Mouse (Mus musculus) liver, embryonic 15.5 days (tissue): ENCODE data around the gene Thnsl1. TPM values are rescaled to one million over a fixed set of nuclear protein-coding genes. Genes with fewer than 3 reads are reported as not detected.

Experiments used
- ATAC-seq: fragments of 200-750 bp; cut with Nextera tagmentation; 2 replicates; pipeline ENCODE4 v1.8.0; 2017; ENCODE audit warnings: moderate number of reproducible peaks, mild to moderate bottlenecking, moderate library complexity; ENCODE audit not compliant: insufficient read depth
- H3K27ac ChIP-seq: fragments of 300-500 bp; sonication (generic); replicated peaks from 2 replicates; pipeline ENCODE4 v1.5.1; 2015; ENCODE audit warnings: mild to moderate bottlenecking, inconsistent platforms
- H3K27me3 ChIP-seq: fragments of 300-500 bp; sonication (generic); 2 replicates; pipeline ENCODE4 v1.6.1; 2015; ENCODE audit warnings: mild to moderate bottlenecking, inconsistent platforms
- H3K36me3 ChIP-seq: fragments of 300-500 bp; sonication (generic); replicated peaks from 2 replicates; pipeline ENCODE4 v1.6.1; 2015; ENCODE audit warnings: moderate library complexity, mild to moderate bottlenecking, inconsistent platforms
- H3K4me1 ChIP-seq: fragments of 300-500 bp; sonication (generic); replicated peaks from 2 replicates; pipeline ENCODE4 v1.6.1; 2015; ENCODE audit warnings: inconsistent platforms
- H3K4me2 ChIP-seq: fragments of 300-500 bp; sonication (generic); 2 replicates; pipeline ENCODE4 v1.6.1; 2015; ENCODE audit warnings: moderate library complexity, mild to moderate bottlenecking, inconsistent platforms
- H3K4me3 ChIP-seq: fragments of 300-500 bp; sonication (generic); replicated peaks from 2 replicates; pipeline ENCODE4 v1.5.1; 2015; ENCODE audit warnings: mild to moderate bottlenecking, inconsistent platforms
- H3K9ac ChIP-seq: fragments of 300-500 bp; sonication (generic); 2 replicates; pipeline ENCODE4 v1.6.1; 2015; ENCODE audit warnings: moderate library complexity, mild to moderate bottlenecking, inconsistent platforms
- H3K9me3 ChIP-seq: fragments of 300-500 bp; sonication (generic); replicated peaks from 2 replicates; pipeline ENCODE4 v1.6.1; 2016; ENCODE audit warnings: inconsistent platforms
- WGBS: fragments of 180-500 bp; shearing (Covaris S2); methylation state at CpG from one replicate; pipeline ENCODE4 v1.1.7; 2015; ENCODE audit warnings: mixed read lengths; ENCODE audit not compliant: insufficient replicate concordance; 5-methylcytosine and 5-hydroxymethylcytosine counted together
- polyA plus RNA-seq: library from polyadenylated mRNA; unstranded; fragments of >200 nt; fragmentation: Nextera tagmentation; extraction: Ambion mirVana; gene quantifications from 2 replicates; pipeline ENCODE4 v1.2.1, GENCODE M21; 2015

The Thnsl1 gene
- polyA plus RNA-seq, 1 experiment from 2014 or later = 2.1 TPM

DNA sequence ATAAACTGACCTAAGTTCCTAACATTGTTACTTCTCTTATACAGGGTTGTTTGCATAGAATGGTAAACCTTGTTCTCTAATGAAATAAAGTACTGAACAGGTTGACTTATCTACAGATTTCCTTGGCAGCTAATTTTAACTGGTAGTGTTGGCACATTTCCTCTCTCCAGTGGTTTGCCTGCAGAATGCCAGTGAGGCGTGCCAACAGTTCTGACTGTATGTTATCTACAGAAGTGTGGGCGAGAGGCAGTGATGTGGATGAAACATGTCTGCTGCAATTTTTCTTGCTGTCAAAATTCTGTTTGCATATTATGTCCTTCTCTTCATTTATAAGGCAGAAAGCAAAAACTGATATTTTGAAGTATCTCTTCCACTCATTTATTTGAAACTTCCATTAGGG lies 2.8 kb upstream of the Thnsl1 start:
- H3K4me1 ChIP-seq = peaks cover 14% of the 10 kb centered on the region
- WGBS = 41% methylated on average over 2 of the region's 2 CpGs
- no peak for ATAC-seq
- no peak overlapping the region for H3K4me3 ChIP-seq
- H3K27ac ChIP-seq = no peak overlapping the region
- H3K4me2 ChIP-seq = no peak overlapping the region
- H3K9me3 ChIP-seq = no peaks in the 10 kb centered on the region
- H3K27me3 ChIP-seq = no peaks in the 10 kb centered on the region
- H3K9ac ChIP-seq = no peak overlapping the region
- no peaks in the 10 kb centered on the region for H3K36me3 ChIP-seq

GRCm38 (mm10) chr2:21205831-21206159 lies 271 bp downstream of the Thnsl1 start:
- H3K4me3 ChIP-seq = peak overlapping the region; percentile 70
- WGBS = 1% methylated on average over 19 of the region's 19 CpGs
- ATAC-seq = peak; percentile 88
- no peaks in the 10 kb centered on the region for H3K27me3 ChIP-seq
- peaks cover 14% of the 10 kb centered on the region for H3K4me1 ChIP-seq
- peak overlapping the region; percentile 89 for H3K4me2 ChIP-seq
- no peaks in the 10 kb centered on the region for H3K9me3 ChIP-seq
- 0 out of 2 replicates have a peak overlapping the region, but pooled peaks have one; percentile 45 for H3K27ac ChIP-seq
- peak overlapping the region; percentile 61 for H3K9ac ChIP-seq
- H3K36me3 ChIP-seq = no peaks in the 10 kb centered on the region

- WGBS = 33% methylated on average over 6 of the region's 6 CpGs
- peak overlapping the region; percentile 70 for H3K4me3 ChIP-seq
- no peaks in the 10 kb centered on the region for H3K36me3 ChIP-seq
- peaks cover 14% of the 10 kb centered on the region for H3K4me1 ChIP-seq
- H3K4me2 ChIP-seq = peak overlapping the region; percentile 89
- no peak overlapping the region for H3K27ac ChIP-seq
- ATAC-seq = no peak
- H3K9me3 ChIP-seq = no peaks in the 10 kb centered on the region
- peak overlapping the region; percentile 61 for H3K9ac ChIP-seq
- no peaks in the 10 kb centered on the region for H3K27me3 ChIP-seq
These were observed 754 bp downstream of the Thnsl1 start for GRCm38 (mm10) chr2:21206278-21206677.

- Histone ChIP-seq H3K4me1 (no peaks in the 10 kb centered on the region), H3K9me3 (no peaks in the 10 kb centered on the region), H3K36me3 (no peaks in the 10 kb centered on the region), H3K27ac (no peak overlapping the region), H3K4me3 (no peak overlapping the region), H3K4me2 (no peak overlapping the region), H3K9ac (no peak overlapping the region), H3K27me3 (no peaks in the 10 kb centered on the region)
- 66% methylated on average over 6 of the region's 6 CpGs for WGBS
- no peak for ATAC-seq
These were observed 5.8 kb downstream of the Thnsl1 start for GRCm38 (mm10) chr2:21211361-21211760.

DNA sequence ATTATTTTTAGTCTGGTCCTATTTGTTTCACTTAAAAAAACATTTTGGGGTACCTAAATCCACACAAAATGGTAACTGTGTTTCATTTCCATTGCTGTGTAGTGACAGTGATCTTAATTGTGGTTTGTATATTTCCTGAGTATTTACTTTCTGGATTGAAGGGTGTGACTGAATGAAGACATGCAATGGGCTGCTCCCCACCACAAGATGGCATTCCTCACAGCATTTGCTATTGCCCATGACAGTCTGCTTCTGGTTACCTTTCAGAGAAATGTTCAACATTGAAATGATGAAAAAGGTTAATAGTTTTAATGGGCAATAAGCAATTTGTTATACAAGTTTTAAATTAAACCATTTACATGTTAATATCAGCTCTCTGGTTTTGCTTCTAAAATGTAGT lies 8.8 kb downstream of the Thnsl1 start:
- Histone ChIP-seq H3K27ac (no peak overlapping the region), H3K4me3 (no peak overlapping the region), H3K27me3 (no peaks in the 10 kb centered on the region), H3K9me3 (no peaks in the 10 kb centered on the region), H3K4me1 (no peaks in the 10 kb centered on the region), H3K4me2 (no peak overlapping the region), H3K9ac (no peak overlapping the region), H3K36me3 (no peaks in the 10 kb centered on the region)
- ATAC-seq = no peak

DNA sequence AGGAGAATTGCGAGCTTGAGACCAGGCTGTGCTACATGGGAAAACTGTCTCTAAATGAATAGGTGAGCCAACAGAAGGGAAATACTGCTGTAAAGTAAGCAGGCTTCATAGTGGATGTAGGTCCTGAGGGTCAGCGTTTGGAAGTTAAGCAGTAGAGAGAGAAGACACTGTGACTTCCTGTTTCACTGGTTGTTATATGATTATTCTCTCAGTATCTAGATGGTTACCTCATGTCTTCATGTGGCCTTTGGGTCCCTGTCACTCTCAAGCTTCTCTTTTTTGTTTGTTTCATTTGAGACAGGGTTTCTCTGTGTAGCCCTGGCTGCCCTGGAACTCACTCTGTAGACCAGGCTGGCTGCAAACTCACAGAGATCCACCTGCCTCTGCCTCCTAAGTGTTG lies 9.8 kb downstream of the Thnsl1 start:
- Histone ChIP-seq H3K4me3 (no peak overlapping the region), H3K9ac (no peak overlapping the region), H3K9me3 (no peaks in the 10 kb centered on the region), H3K4me2 (no peak overlapping the region), H3K27me3 (no peaks in the 10 kb centered on the region), H3K36me3 (no peaks in the 10 kb centered on the region), H3K27ac (no peak overlapping the region), H3K4me1 (no peaks in the 10 kb centered on the region)
- no peak for ATAC-seq
- WGBS = 64% methylated on average over 2 of the region's 2 CpGs

DNA sequence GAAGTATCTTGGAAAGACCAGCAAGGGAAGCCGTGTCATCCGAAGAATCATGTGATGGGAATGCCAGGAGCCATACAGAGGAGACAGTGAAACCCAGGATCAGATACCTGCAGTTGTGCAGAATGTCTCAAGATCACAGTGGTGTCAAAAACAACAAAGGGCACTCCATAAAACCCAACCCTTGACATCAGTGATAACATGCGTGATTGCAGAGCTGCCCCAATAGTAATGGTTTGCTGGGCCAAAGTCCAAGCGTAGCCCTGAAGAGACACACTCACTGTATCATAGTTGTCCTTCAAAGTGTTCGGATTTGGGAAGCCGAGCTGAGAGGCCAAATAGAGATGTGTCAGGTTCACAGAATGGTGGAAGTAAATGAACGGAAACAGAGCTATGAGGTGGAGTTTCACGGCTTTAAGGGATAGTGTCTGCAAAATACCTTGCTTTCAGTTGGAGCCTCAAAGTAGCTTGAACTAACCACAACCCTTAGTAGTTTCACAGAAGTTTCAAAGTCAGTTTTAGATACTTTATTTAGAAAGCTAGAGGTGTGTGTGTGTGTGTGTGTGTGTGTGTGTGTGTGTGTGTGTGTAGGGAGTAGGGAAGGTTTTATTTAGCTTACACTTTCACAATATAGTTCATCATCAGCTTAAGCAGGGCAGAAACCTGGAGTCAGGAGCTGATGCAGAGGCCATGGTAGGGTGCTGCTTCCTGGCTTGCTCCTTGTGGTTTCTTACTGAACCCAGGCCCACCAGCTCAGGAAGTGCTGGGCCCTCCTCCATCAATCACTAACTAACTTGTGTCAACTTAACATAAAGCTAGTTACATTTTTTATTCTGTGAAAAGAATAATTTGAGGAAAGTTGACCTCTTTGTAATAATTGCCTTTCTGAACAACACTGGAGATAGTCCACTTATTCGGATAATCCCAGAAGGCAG lies 17.2 kb downstream of the Thnsl1 start:
- H3K4me2 ChIP-seq = no peak overlapping the region
- H3K4me3 ChIP-seq = no peak overlapping the region
- H3K9me3 ChIP-seq = no peaks in the 10 kb centered on the region
- no peak overlapping the region for H3K9ac ChIP-seq
- no peaks in the 10 kb centered on the region for H3K36me3 ChIP-seq
- H3K27ac ChIP-seq = no peak overlapping the region
- ATAC-seq = no peak
- WGBS = 43% methylated on average over 9 of the region's 9 CpGs
- H3K27me3 ChIP-seq = no peaks in the 10 kb centered on the region
- no peaks in the 10 kb centered on the region for H3K4me1 ChIP-seq

DNA sequence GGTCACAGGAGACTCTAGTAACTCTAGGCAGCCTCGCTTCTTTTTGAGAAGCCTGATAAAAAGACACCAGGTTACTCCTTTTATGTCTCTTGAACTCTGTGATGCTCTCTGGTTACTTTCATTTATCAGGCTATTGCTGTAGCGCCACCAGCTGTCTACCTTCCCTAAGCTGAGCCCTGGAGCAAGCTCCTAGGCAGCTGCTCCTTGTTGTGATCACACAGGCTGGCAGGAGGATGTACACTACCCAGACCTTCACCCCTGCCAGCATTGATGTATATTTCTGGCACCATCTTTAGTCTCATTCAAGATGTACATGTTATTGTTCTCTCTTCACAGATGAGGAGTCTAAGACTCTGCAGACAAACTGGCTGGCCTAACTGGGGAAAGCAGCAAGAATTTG lies 24.8 kb downstream of the Thnsl1 start:
- Histone ChIP-seq H3K9ac (no peak overlapping the region), H3K27ac (no peak overlapping the region), H3K4me1 (peaks cover 11% of the 10 kb centered on the region), H3K4me3 (no peak overlapping the region), H3K27me3 (no peaks in the 10 kb centered on the region), H3K36me3 (no peaks in the 10 kb centered on the region), H3K4me2 (no peak overlapping the region), H3K9me3 (no peaks in the 10 kb centered on the region)
- WGBS = 48% methylated on average over 2 of the region's 2 CpGs
- ATAC-seq = no peak

DNA sequence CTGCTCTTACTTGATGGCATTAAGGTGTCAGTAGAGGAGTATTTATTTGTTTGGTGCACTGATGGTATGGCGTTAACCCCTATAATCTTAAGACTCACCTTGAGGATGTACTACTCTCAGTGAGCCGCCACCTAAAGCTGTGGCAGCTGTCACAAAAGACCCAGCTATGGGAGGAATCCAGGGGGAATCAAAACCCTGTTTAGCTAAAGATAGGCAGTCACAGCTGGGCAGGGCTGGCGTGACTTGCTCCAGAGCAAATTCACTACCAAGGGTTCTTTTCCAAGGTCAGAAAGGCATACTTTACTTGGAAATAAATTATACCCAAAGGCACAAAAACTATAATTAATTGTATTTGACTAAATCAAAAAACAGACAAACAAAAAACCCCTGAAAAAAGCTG lies 25.6 kb downstream of the Thnsl1 start:
- Histone ChIP-seq H3K4me2 (no peak overlapping the region), H3K9me3 (no peaks in the 10 kb centered on the region), H3K27me3 (no peaks in the 10 kb centered on the region), H3K4me1 (peaks cover 19% of the 10 kb centered on the region), H3K4me3 (no peak overlapping the region), H3K9ac (no peak overlapping the region), H3K27ac (no peak overlapping the region), H3K36me3 (no peaks in the 10 kb centered on the region)
- WGBS = 60% methylated on average over 3 of the region's 3 CpGs
- ATAC-seq = no peak

GRCm38 (mm10) chr2:21234871-21235648 lies 29.5 kb downstream of the Thnsl1 start:
- H3K4me2 ChIP-seq = no peak overlapping the region
- H3K4me1 ChIP-seq = peaks cover 21% of the 10 kb centered on the region
- H3K9me3 ChIP-seq = no peaks in the 10 kb centered on the region
- WGBS = 46% methylated on average over 9 of the region's 9 CpGs
- no peaks in the 10 kb centered on the region for H3K27me3 ChIP-seq
- ATAC-seq = peak; percentile 76
- no peak overlapping the region for H3K27ac ChIP-seq
- no peaks in the 10 kb centered on the region for H3K36me3 ChIP-seq
- no peak overlapping the region for H3K4me3 ChIP-seq
- H3K9ac ChIP-seq = no peak overlapping the region

GRCm38 (mm10) chr2:21235844-21236386 lies 30.4 kb downstream of the Thnsl1 start:
- WGBS = 50% methylated on average over 4 of the region's 4 CpGs

More at GRCm38 (mm10) chr2:21235844-21236386, 30.4 kb downstream of the Thnsl1 start:
- Histone ChIP-seq H3K9me3 (no peaks in the 10 kb centered on the region), H3K4me3 (no peak overlapping the region), H3K4me1 (peaks cover 21% of the 10 kb centered on the region), H3K27me3 (no peaks in the 10 kb centered on the region), H3K27ac (no peak overlapping the region), H3K9ac (no peak overlapping the region), H3K36me3 (no peaks in the 10 kb centered on the region), H3K4me2 (no peak overlapping the region)
- ATAC-seq = peak; percentile 67
